Mouse (Mus musculus) thymus, adult 2 months (tissue): ENCODE measurements around the gene Tjp1. TPM values are rescaled to one million over a fixed set of nuclear protein-coding genes. Genes with fewer than 3 reads are reported as not detected.

Source experiments
- DNase-seq: peaks from one replicate; pipeline ENCODE4 v3.0.0; 2021
- H3K27ac ChIP-seq: fragments of 200-500 bp; 2 replicates; pipeline ENCODE4 v1.5.1; 2012; ENCODE audit warnings: low read length, control low read depth; ENCODE audit not compliant: control insufficient read depth, insufficient read depth
- H3K27me3 ChIP-seq: fragments of 200-500 bp; 2 replicates; pipeline ENCODE4 v1.6.1; 2012; ENCODE audit warnings: mild to moderate bottlenecking, low read length, moderate library complexity, mixed read lengths; ENCODE audit not compliant: control insufficient read depth, insufficient read depth
- H3K36me3 ChIP-seq: fragments of 200-500 bp; 2 replicates; pipeline ENCODE4 v1.6.1; 2012; ENCODE audit warnings: mild to moderate bottlenecking, low read length, moderate library complexity; ENCODE audit not compliant: control insufficient read depth, insufficient read depth
- H3K4me1 ChIP-seq: fragments of 200-500 bp; replicated peaks from 2 replicates; pipeline ENCODE4 v1.6.1; 2012; ENCODE audit warnings: low read length; ENCODE audit not compliant: control insufficient read depth, insufficient read depth
- H3K4me3 ChIP-seq: fragments of 200-500 bp; 2 replicates; pipeline ENCODE4 v1.5.1; 2012; ENCODE audit warnings: mild to moderate bottlenecking, low read length, control low read depth, moderate library complexity; ENCODE audit not compliant: control insufficient read depth, insufficient read depth
- CTCF ChIP-seq: fragments of 200-500 bp; IDR thresholded peaks from 2 replicates; pipeline ENCODE4 v1.5.1; 2012; ENCODE audit warnings: mild to moderate bottlenecking, control low read depth, low read length, moderate library complexity, borderline replicate concordance; ENCODE audit not compliant: control insufficient read depth, poor library complexity, insufficient read depth; ENCODE audit errors: extremely low read depth
- POLR2A ChIP-seq: fragments of 200-500 bp; IDR thresholded peaks from 2 replicates; pipeline ENCODE4 v1.6.1; 2012; ENCODE audit warnings: mild to moderate bottlenecking, low read length, control low read depth, moderate library complexity; ENCODE audit not compliant: control insufficient read depth, poor library complexity, insufficient read depth; ENCODE audit errors: extremely low read depth
- WGBS: fragments of 180-500 bp; shearing (Covaris S2); methylation state at CpG from one replicate; pipeline ENCODE4 v1.1.7; 2018; 5-methylcytosine and 5-hydroxymethylcytosine counted together
- polyA plus RNA-seq: library from polyadenylated mRNA; depleted of rRNA; stranded (reverse); fragments of >200 nt; gene quantifications from 2 replicates; pipeline ENCODE4 v1.2.3, GENCODE M21; 2012

Tjp1 gene
- polyA plus RNA-seq, 1 experiment: 3.6 TPM

- Histone ChIP-seq H3K4me3 (no peak overlapping the region), H3K4me1 (no peaks in the 10 kb centered on the region), H3K27me3 (no peaks in the 10 kb centered on the region), H3K27ac (no peak overlapping the region), H3K36me3 (no peaks in the 10 kb centered on the region)
- no peak for TF ChIP-seq CTCF
- no peak for DNase-seq
- WGBS: 93% methylated on average over 3 of the region's 3 CpGs
Observed at GRCm38 (mm10) chr7:65345314-65345713, 182.3 kb downstream of the Tjp1 start.

- no peak overlapping the region for H3K27ac ChIP-seq
- TF ChIP-seq POLR2A (no peak), CTCF (no peak)
- H3K4me1 ChIP-seq: no peaks in the 10 kb centered on the region
- DNase-seq: no peak
- no peaks in the 10 kb centered on the region for H3K36me3 ChIP-seq
- no peaks in the 10 kb centered on the region for H3K27me3 ChIP-seq
- H3K4me3 ChIP-seq: no peak overlapping the region
- 91% methylated on average over 7 of the region's 7 CpGs for WGBS
Observed at GRCm38 (mm10) chr7:65337581-65338270, 189.9 kb downstream of the Tjp1 start.

GRCm38 (mm10) chr7:65333081-65333760 is 194.4 kb downstream of the Tjp1 start:
- no peaks in the 10 kb centered on the region for H3K36me3 ChIP-seq
- H3K4me1 ChIP-seq: no peaks in the 10 kb centered on the region
- no peaks in the 10 kb centered on the region for H3K27me3 ChIP-seq
- no peak overlapping the region for H3K4me3 ChIP-seq
- TF ChIP-seq POLR2A: no peak
- no peak for TF ChIP-seq CTCF
- no peak overlapping the region for H3K27ac ChIP-seq
- DNase-seq: no peak
- WGBS: 84% methylated on average over 2 of the region's 2 CpGs

DNA sequence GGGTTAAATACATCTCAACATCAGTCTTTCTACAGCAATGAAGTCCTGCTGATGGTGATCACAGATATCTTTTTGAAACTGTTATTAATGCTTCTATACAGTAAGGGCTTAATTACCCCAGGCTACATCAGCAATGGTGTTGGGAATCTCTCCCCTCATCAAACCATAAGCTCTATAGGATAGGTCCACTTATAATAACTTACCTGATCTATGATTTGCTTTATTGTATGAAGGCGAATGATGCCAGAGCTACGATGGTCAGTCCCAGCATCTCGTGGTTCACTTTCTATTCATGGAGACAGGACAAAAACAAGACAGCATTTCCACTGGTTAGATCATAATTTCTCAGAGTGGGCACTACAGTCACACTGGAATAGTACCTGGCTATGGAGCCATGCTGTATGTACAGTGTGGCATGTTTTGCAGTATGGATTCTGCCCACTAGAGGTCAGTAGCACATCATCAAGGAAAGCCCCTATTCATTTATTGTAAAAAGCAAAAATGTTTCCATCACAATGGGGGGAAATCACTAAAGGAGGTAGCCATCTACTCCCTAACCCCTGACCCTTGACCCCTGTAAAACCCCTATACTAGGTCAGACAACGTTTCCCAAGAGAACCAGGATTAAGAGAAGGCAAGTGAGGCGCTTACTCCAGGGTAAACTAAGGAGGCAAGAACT is 208.4 kb downstream of the Tjp1 start:
- WGBS: 61% methylated on average over 5 of the region's 5 CpGs
- Histone ChIP-seq H3K27me3 (no peaks in the 10 kb centered on the region), H3K36me3 (no peaks in the 10 kb centered on the region), H3K4me1 (no peaks in the 10 kb centered on the region), H3K4me3 (no peak overlapping the region), H3K27ac (no peak overlapping the region)
- DNase-seq: peak; percentile 30
- TF ChIP-seq POLR2A: no peak
- TF ChIP-seq CTCF: no peak

DNA sequence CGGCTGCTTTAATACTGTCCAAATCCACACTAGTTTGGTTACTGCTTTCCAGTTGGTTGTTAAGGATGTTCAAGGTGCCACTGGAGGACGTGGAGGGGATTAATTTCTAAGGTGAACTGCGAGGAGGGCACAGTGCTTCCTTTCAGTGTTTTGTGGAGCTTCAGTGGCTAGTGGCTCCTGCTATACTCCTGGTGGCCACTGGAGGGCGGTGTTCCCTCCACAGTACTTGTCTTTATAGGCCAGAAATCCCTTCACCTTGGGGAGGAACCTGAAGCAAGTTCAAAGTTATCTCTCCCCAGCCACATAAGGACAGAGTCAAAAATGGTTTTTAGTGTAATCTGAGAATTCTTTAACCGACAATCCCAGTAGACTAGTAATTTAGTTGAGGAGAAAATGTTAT is 210.2 kb downstream of the Tjp1 start:
- Histone ChIP-seq H3K27ac (no peak overlapping the region), H3K27me3 (no peaks in the 10 kb centered on the region), H3K4me1 (no peaks in the 10 kb centered on the region), H3K36me3 (no peaks in the 10 kb centered on the region), H3K4me3 (no peak overlapping the region)
- DNase-seq: peak; percentile 35
- TF ChIP-seq POLR2A (no peak), CTCF (no peak)
- 33% methylated on average over 5 of the region's 5 CpGs for WGBS

DNA sequence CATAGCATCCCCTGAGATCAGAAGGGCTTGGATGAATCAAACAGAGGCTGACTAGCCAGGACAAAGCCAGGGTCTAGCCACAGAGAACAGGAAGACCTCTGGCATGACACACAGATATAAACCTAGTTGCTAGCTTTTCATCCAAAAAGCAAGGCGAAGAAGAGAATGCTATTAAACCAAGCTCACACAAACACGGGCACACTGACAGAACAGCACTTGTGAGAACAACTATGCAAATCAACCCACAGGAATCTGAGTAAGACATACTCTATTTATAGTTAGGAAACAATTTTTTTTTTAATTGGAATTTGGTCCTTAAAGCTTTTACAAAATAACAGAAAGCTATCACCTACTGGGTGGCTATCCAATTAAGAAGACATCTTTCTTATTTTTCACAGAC is 212.4 kb downstream of the Tjp1 start:
- H3K27me3 ChIP-seq: no peaks in the 10 kb centered on the region
- H3K4me1 ChIP-seq: no peaks in the 10 kb centered on the region
- no peak overlapping the region for H3K4me3 ChIP-seq
- no peak for TF ChIP-seq CTCF
- no peak for TF ChIP-seq POLR2A
- no peak overlapping the region for H3K27ac ChIP-seq
- no peak for DNase-seq
- WGBS: 95% methylated on average over 2 of the region's 2 CpGs
- H3K36me3 ChIP-seq: no peaks in the 10 kb centered on the region
